Mouse (Mus musculus): ENCODE measurements at regions not wholly inside any gene's neighbourhood (a gene's known extent, or its start where the extent isn't known, plus 50 kb on each side); places are given as distances from the start of the nearest gene placed in this dataset.

GRCm38 (mm10) chr11:44330851-44331773 is 68.8 kb upstream of the Il12b start:
- H3K9me3 ChIP-seq (ENCODE audit: low read depth, low read length) = no peaks in the 10 kb centered on the region
- no peak overlapping the region for H3K27ac ChIP-seq (ENCODE audit: low read depth)
- WGBS = 36% methylated on average over 15 of the region's 15 CpGs
- H3K4me1 ChIP-seq (ENCODE audit: insufficient read depth) = no peaks in the 10 kb centered on the region
- H3K9ac ChIP-seq = no peak overlapping the region
- no peaks in the 10 kb centered on the region for H3K36me3 ChIP-seq (ENCODE audit: insufficient read depth)
- no peaks in the 10 kb centered on the region for H3K27me3 ChIP-seq (ENCODE audit: insufficient read depth, low read length)
- DNase-seq = peak; percentile 94
- no peak overlapping the region for H3K4me2 ChIP-seq
- ATAC-seq (ENCODE audit: insufficient read depth) = peak; percentile 69
- TF ChIP-seq CTCF (IDR thresholded peaks at IDR 0.05; ENCODE audit: low read depth) = peak; percentile 81
- no peak overlapping the region for H3K4me3 ChIP-seq (ENCODE audit: low read depth, low read length)

- H3K9ac ChIP-seq = no peak overlapping the region
- no peaks in the 10 kb centered on the region for H3K9me3 ChIP-seq (ENCODE audit: low read depth, low read length)
- ATAC-seq (ENCODE audit: insufficient read depth) (no peak; the same call in 1 of the 2 replicates), DNase-seq (no peak)
- no peaks in the 10 kb centered on the region for H3K4me1 ChIP-seq (ENCODE audit: insufficient read depth)
- no peak for TF ChIP-seq CTCF (IDR thresholded peaks at IDR 0.05; ENCODE audit: low read depth)
- H3K27ac ChIP-seq (ENCODE audit: low read depth) = no peak overlapping the region
- no peaks in the 10 kb centered on the region for H3K27me3 ChIP-seq (ENCODE audit: insufficient read depth, low read length)
- H3K4me3 ChIP-seq (ENCODE audit: low read depth, low read length) = no peak overlapping the region
- H3K36me3 ChIP-seq (ENCODE audit: insufficient read depth) = no peaks in the 10 kb centered on the region
- 48% methylated on average over 4 of the region's 4 CpGs for WGBS
- H3K4me2 ChIP-seq = no peak overlapping the region
Measured at GRCm38 (mm10) chr11:44331774-44332129, 68.1 kb upstream of the Il12b start.

- H3K9ac ChIP-seq = no peak overlapping the region
- no peak overlapping the region for H3K4me2 ChIP-seq
- H3K4me3 ChIP-seq (ENCODE audit: low read depth, low read length) = no peak overlapping the region
- no peaks in the 10 kb centered on the region for H3K4me1 ChIP-seq (ENCODE audit: insufficient read depth)
- no peaks in the 10 kb centered on the region for H3K27me3 ChIP-seq (ENCODE audit: insufficient read depth, low read length)
- no peak overlapping the region for H3K27ac ChIP-seq (ENCODE audit: low read depth)
- TF ChIP-seq CTCF (IDR thresholded peaks at IDR 0.05; ENCODE audit: low read depth) = no peak
- ATAC-seq (ENCODE audit: insufficient read depth) (no peak), DNase-seq (no peak)
- H3K36me3 ChIP-seq (ENCODE audit: insufficient read depth) = no peaks in the 10 kb centered on the region
- H3K9me3 ChIP-seq (ENCODE audit: low read depth, low read length) = no peaks in the 10 kb centered on the region
Measured at GRCm38 (mm10) chr11:44340531-44340930, 59.3 kb upstream of the Il12b start.

- no peak overlapping the region for H3K9ac ChIP-seq
- H3K36me3 ChIP-seq (ENCODE audit: insufficient read depth) = no peaks in the 10 kb centered on the region
- no peaks in the 10 kb centered on the region for H3K4me1 ChIP-seq (ENCODE audit: insufficient read depth)
- no peak overlapping the region for H3K4me2 ChIP-seq
- ATAC-seq (ENCODE audit: insufficient read depth) = no peak
- WGBS = 72% methylated on average over 3 of the region's 3 CpGs
- no peak overlapping the region for H3K4me3 ChIP-seq (ENCODE audit: low read depth, low read length)
- H3K27ac ChIP-seq (ENCODE audit: low read depth) = no peak overlapping the region
- DNase-seq = no peak
- no peak for TF ChIP-seq CTCF (IDR thresholded peaks at IDR 0.05; ENCODE audit: low read depth)
- H3K9me3 ChIP-seq (ENCODE audit: low read depth, low read length) = no peaks in the 10 kb centered on the region
- H3K27me3 ChIP-seq (ENCODE audit: insufficient read depth, low read length) = no peaks in the 10 kb centered on the region
Measured at GRCm38 (mm10) chr11:44348308-44348707, 51.6 kb upstream of the Il12b start.

- H3K4me1 ChIP-seq (ENCODE audit: insufficient read depth) = no peaks in the 10 kb centered on the region
- no peaks in the 10 kb centered on the region for H3K36me3 ChIP-seq (ENCODE audit: insufficient read depth)
- 82% methylated on average over 8 of the region's 8 CpGs for WGBS
- no peaks in the 10 kb centered on the region for H3K27me3 ChIP-seq (ENCODE audit: insufficient read depth, low read length)
- H3K27ac ChIP-seq (ENCODE audit: low read depth) = no peak overlapping the region
- H3K9me3 ChIP-seq (ENCODE audit: low read depth, low read length) = no peaks in the 10 kb centered on the region
- ATAC-seq (ENCODE audit: insufficient read depth) = no peak
- H3K9ac ChIP-seq = no peak overlapping the region
- H3K4me3 ChIP-seq (ENCODE audit: low read depth, low read length) = no peak overlapping the region
- H3K4me2 ChIP-seq = no peak overlapping the region
- no peak for DNase-seq
- TF ChIP-seq CTCF (IDR thresholded peaks at IDR 0.05; ENCODE audit: low read depth) = no peak
Measured at GRCm38 (mm10) chr11:44349546-44349945, 50.3 kb upstream of the Il12b start.

Measured in lung, embryonic 14.5 days (tissue).